Mouse (Mus musculus) midbrain, embryonic 15.5 days (tissue): ENCODE measurements around the gene Dab1. TPM values are rescaled to one million over a fixed set of nuclear protein-coding genes. Genes with fewer than 3 reads are reported as not detected.

ENCODE experiments used
- ATAC-seq: fragments of 200-750 bp; cut with Nextera tagmentation; replicated peaks from 2 replicates; pipeline ENCODE4 v1.8.0; 2017; ENCODE audit warnings: moderate TSS enrichment
- H3K27ac ChIP-seq: fragments of 300-500 bp; sonication (generic); 2 replicates; pipeline ENCODE4 v1.5.1; 2015; ENCODE audit warnings: mild to moderate bottlenecking, inconsistent platforms
- H3K27me3 ChIP-seq: fragments of 300-500 bp; sonication (generic); replicated peaks from 2 replicates; pipeline ENCODE4 v1.6.1; 2015; ENCODE audit warnings: inconsistent platforms
- H3K36me3 ChIP-seq: fragments of 300-500 bp; sonication (generic); replicated peaks from 2 replicates; pipeline ENCODE4 v1.6.1; 2015; ENCODE audit warnings: inconsistent platforms
- H3K4me1 ChIP-seq: fragments of 300-500 bp; sonication (generic); 2 replicates; pipeline ENCODE4 v1.6.1; 2015; ENCODE audit warnings: inconsistent platforms
- H3K4me2 ChIP-seq: fragments of 300-500 bp; sonication (generic); 2 replicates; pipeline ENCODE4 v1.6.1; 2015; ENCODE audit warnings: inconsistent platforms, mild to moderate bottlenecking, moderate library complexity
- H3K4me3 ChIP-seq: fragments of 300-500 bp; sonication (generic); 2 replicates; pipeline ENCODE4 v1.5.1; 2015; ENCODE audit warnings: mild to moderate bottlenecking, inconsistent platforms
- H3K9ac ChIP-seq: fragments of 300-500 bp; sonication (generic); 2 replicates; pipeline ENCODE4 v1.6.1; 2015; ENCODE audit warnings: mild to moderate bottlenecking, inconsistent platforms
- H3K9me3 ChIP-seq: fragments of 300-500 bp; sonication (generic); 2 replicates; pipeline ENCODE4 v1.6.1; 2016; ENCODE audit warnings: inconsistent platforms
- WGBS: fragments of 180-500 bp; shearing (Covaris S2); methylation state at CpG from one replicate; pipeline ENCODE4 v1.1.7; 2015; ENCODE audit warnings: mixed read lengths; 5-methylcytosine and 5-hydroxymethylcytosine counted together
- polyA plus RNA-seq: library from polyadenylated mRNA; unstranded; fragments of >200 nt; fragmentation: Nextera tagmentation; extraction: Ambion mirVana; gene quantifications from 2 replicates; pipeline ENCODE4 v1.2.1, GENCODE M21; 2015

The Dab1 gene
- polyA plus RNA-seq, 1 experiment from 2014 or later, result 135 TPM

DNA sequence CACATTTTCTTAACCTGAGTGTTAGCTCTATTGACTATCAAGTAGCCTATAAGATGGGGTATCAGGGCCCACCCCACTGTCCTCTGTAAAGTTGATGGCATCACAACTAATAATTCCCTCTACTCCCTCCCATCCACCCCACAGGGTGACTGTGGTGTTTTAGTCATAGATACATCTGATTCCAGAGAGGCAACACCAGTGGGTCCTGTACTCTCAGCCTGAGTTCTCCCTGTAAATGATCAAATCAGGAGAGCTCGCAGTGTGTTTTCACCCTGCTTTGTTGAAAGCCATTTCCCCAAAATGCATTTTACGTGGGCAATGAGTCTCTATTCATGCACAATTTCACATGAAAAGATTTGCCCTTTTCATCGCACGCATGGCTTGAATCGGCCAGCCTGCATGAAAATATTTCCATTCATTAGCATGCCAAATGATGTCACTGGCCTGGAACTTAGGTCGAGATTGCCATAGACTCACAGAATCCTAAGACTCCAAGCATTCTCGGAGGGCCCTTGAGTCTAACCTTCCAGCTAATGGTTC is 454.8 kb downstream of the Dab1 start:
- Histone ChIP-seq H3K36me3 (no peaks in the 10 kb centered on the region), H3K4me2 (no peak overlapping the region), H3K9me3 (no peaks in the 10 kb centered on the region), H3K9ac (no peak overlapping the region), H3K4me1 (peaks cover 5% of the 10 kb centered on the region; the same call in 1 of the 2 replicates), H3K4me3 (no peak overlapping the region), H3K27me3 (no peaks in the 10 kb centered on the region), H3K27ac (no peak overlapping the region)
- no peak for ATAC-seq
- WGBS, result 15% methylated on average over 7 of the region's 7 CpGs

DNA sequence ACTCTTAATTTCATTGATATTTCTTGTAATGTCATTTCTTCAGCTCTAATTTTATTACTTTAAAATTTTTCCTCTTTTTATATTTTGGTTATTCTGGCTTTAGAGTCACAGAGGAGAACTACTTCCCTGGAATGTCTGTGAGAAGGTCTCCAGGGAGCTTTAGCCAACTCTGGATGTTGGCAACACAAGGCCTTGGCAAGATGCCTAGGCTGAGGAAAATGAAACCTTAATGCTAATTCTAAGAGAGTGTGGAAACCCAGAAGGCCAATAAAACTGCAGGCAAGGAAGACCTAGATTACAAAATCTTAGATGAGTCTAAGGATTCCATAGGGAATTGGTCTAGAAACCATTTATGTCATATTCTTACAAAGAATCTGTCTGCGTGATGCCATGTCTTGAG is 458.6 kb downstream of the Dab1 start:
- WGBS, result 88% methylated on average over 1 of the region's 1 CpGs
- no peak overlapping the region for H3K9ac ChIP-seq
- no peak overlapping the region for H3K4me3 ChIP-seq
- H3K36me3 ChIP-seq, result no peaks in the 10 kb centered on the region
- no peaks in the 10 kb centered on the region for H3K27me3 ChIP-seq
- no peaks in the 10 kb centered on the region for H3K9me3 ChIP-seq
- no peak for ATAC-seq
- H3K4me2 ChIP-seq, result no peak overlapping the region
- H3K4me1 ChIP-seq, result no peaks in the 10 kb centered on the region
- H3K27ac ChIP-seq, result no peak overlapping the region

DNA sequence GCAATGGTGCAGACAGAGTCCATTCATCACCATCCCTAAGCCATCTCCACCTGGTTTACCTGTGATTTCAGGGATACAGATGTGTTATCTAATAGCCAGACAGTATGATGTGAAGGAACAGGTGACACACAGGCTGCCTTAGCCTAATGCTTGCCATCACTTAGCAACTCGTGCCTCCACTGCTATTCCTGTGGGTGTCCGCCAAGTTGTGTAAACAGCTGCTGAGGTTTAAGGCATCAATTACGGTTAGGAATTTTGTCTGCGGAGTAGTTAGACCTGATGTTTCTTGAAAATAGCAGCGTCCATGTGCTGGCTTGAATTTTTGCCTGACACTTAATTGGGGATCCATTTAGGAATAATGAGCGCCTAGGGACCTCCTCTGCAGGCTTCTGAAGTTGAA is 487.1 kb downstream of the Dab1 start:
- no peak overlapping the region for H3K4me3 ChIP-seq
- H3K4me2 ChIP-seq, result no peak overlapping the region
- H3K9ac ChIP-seq, result no peak overlapping the region
- no peaks in the 10 kb centered on the region for H3K36me3 ChIP-seq
- no peaks in the 10 kb centered on the region for H3K4me1 ChIP-seq
- H3K9me3 ChIP-seq, result no peaks in the 10 kb centered on the region
- H3K27ac ChIP-seq, result no peak overlapping the region
- no peaks in the 10 kb centered on the region for H3K27me3 ChIP-seq
- 72% methylated on average over 6 of the region's 6 CpGs for WGBS
- ATAC-seq, result no peak

- Histone ChIP-seq H3K4me2 (no peak overlapping the region), H3K9me3 (no peaks in the 10 kb centered on the region), H3K36me3 (no peaks in the 10 kb centered on the region), H3K27ac (no peak overlapping the region), H3K9ac (no peak overlapping the region), H3K4me1 (no peaks in the 10 kb centered on the region), H3K4me3 (no peak overlapping the region), H3K27me3 (no peaks in the 10 kb centered on the region)
- ATAC-seq, result no peak
These were observed 492.5 kb downstream of the Dab1 start for GRCm38 (mm10) chr4:104111614-104112013.

DNA sequence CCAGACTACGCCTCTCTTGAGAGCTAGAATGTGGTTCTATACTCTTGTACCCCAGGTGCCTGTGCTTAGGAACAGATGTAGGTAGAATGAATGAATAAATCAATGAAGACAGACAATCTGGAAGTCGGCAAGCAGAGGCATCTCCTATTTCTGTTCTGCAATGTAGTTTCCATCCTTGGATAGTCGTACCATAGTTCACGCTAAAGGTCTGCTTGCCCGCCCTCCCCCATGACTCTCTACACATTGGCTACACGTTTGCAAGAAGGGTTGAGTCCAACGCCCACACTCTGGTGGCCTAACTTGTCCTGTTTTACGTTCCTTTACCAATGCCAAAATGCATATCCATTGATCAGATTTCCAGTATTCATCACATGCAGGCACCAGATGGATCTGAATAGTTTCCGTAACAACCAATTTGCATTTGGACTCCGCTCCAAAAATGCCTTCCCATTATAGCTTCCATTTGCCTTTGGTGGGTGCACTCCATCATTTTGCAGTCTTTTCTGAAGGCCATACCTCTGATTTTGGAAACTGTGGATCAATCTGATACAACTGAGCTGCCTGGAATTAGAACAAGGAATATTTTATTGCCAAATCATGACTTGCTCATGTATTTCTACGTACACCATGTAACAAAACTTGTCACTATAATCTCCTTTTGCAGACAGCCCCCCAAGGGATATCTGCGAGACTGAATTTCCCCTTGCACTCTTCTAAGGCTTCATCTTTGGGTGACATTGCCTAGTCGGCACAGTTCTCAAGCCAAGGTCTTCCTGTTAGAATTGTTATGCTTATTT is 494.2 kb downstream of the Dab1 start:
- H3K36me3 ChIP-seq, result no peaks in the 10 kb centered on the region
- no peak for ATAC-seq
- 68% methylated on average over 13 of the region's 13 CpGs for WGBS
- no peaks in the 10 kb centered on the region for H3K9me3 ChIP-seq
- no peak overlapping the region for H3K4me3 ChIP-seq
- no peak overlapping the region for H3K9ac ChIP-seq
- H3K4me2 ChIP-seq, result no peak overlapping the region
- H3K27ac ChIP-seq, result no peak overlapping the region
- no peaks in the 10 kb centered on the region for H3K4me1 ChIP-seq
- H3K27me3 ChIP-seq, result no peaks in the 10 kb centered on the region

GRCm38 (mm10) chr4:104114006-104114361 is 494.8 kb downstream of the Dab1 start:
- Histone ChIP-seq H3K27me3 (no peaks in the 10 kb centered on the region), H3K4me3 (no peak overlapping the region), H3K4me2 (no peak overlapping the region), H3K36me3 (no peaks in the 10 kb centered on the region), H3K27ac (no peak overlapping the region), H3K9ac (no peak overlapping the region), H3K9me3 (no peaks in the 10 kb centered on the region), H3K4me1 (no peaks in the 10 kb centered on the region)
- no peak for ATAC-seq
- 62% methylated on average over 6 of the region's 6 CpGs for WGBS

GRCm38 (mm10) chr4:104120108-104120507 is 500.9 kb downstream of the Dab1 start:
- no peak for ATAC-seq
- Histone ChIP-seq H3K4me2 (no peak overlapping the region), H3K27me3 (no peaks in the 10 kb centered on the region), H3K9me3 (no peaks in the 10 kb centered on the region), H3K27ac (no peak overlapping the region), H3K9ac (no peak overlapping the region), H3K4me1 (no peaks in the 10 kb centered on the region), H3K4me3 (no peak overlapping the region), H3K36me3 (no peaks in the 10 kb centered on the region)
- WGBS, result 79% methylated on average over 4 of the region's 4 CpGs

DNA sequence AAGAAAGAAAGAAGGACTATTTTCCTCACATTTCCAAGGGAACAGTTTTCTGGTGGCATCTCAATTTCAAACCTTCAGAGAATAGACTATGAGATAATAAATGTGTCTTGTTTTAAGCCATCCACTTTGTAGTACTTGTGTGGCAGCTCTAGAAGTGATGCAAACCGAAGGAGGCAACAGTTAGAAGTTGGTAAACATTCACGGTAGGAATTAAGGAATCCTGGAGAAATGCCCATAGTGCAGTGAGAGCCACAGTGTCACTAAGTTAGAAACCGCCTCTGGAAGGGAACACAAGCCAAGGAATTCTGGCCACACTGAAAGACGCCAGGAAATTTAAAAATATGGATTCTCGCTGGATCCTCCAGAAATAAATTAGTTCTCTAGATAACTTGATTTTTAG is 502.8 kb downstream of the Dab1 start:
- H3K27ac ChIP-seq, result no peak overlapping the region
- H3K9me3 ChIP-seq, result no peaks in the 10 kb centered on the region
- H3K9ac ChIP-seq, result no peak overlapping the region
- no peaks in the 10 kb centered on the region for H3K4me1 ChIP-seq
- H3K4me2 ChIP-seq, result no peak overlapping the region
- no peak for ATAC-seq
- no peaks in the 10 kb centered on the region for H3K27me3 ChIP-seq
- no peaks in the 10 kb centered on the region for H3K36me3 ChIP-seq
- no peak overlapping the region for H3K4me3 ChIP-seq
- WGBS, result 90% methylated on average over 5 of the region's 5 CpGs

DNA sequence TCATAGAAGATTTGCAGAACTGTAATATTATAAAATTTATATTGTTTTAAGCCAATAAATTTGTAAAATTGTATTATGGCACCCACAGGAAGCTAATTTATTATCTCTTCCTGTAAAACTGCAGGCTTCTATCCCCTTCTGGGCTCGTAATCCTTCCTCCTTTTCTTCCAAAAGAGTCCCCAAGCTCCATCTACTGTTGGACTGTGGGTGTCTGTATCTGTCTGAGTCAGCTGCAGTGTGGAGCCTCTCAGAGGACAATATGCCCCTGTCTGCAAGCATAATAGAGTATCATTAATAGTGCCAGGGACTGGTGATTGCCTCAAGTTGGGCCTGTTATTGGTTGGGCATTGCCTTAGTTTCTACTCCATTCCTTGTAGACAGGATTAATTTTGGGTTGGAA is 503.2 kb downstream of the Dab1 start:
- no peaks in the 10 kb centered on the region for H3K27me3 ChIP-seq
- no peak for ATAC-seq
- no peaks in the 10 kb centered on the region for H3K9me3 ChIP-seq
- no peaks in the 10 kb centered on the region for H3K4me1 ChIP-seq
- no peak overlapping the region for H3K4me3 ChIP-seq
- H3K27ac ChIP-seq, result no peak overlapping the region
- H3K9ac ChIP-seq, result no peak overlapping the region
- no peak overlapping the region for H3K4me2 ChIP-seq
- no peaks in the 10 kb centered on the region for H3K36me3 ChIP-seq
- 71% methylated on average over 1 of the region's 1 CpGs for WGBS

DNA sequence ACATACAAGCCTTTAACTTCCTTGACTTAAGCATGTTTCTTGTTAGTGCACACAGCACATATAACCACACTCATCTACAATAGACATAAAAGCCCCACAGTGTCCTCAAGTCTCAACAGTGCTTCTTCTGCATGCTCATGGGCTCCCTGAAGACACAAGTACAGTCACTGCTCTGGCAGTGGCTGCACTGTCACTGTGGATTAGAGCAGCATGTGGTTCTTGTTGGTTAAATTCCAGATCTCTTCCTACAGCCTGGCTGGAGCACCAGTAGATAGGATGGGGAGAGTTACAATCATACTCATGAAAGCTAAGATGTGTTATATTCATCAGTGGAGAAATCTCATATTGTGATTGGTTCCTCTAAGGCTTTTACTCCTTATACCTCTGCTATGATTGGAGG is 534.5 kb downstream of the Dab1 start:
- H3K4me3 ChIP-seq, result no peak overlapping the region
- no peak overlapping the region for H3K27ac ChIP-seq
- H3K4me2 ChIP-seq, result no peak overlapping the region
- no peak overlapping the region for H3K9ac ChIP-seq
- no peak for ATAC-seq
- H3K36me3 ChIP-seq, result no peaks in the 10 kb centered on the region
- no peaks in the 10 kb centered on the region for H3K27me3 ChIP-seq
- no peaks in the 10 kb centered on the region for H3K4me1 ChIP-seq
- H3K9me3 ChIP-seq, result no peaks in the 10 kb centered on the region

DNA sequence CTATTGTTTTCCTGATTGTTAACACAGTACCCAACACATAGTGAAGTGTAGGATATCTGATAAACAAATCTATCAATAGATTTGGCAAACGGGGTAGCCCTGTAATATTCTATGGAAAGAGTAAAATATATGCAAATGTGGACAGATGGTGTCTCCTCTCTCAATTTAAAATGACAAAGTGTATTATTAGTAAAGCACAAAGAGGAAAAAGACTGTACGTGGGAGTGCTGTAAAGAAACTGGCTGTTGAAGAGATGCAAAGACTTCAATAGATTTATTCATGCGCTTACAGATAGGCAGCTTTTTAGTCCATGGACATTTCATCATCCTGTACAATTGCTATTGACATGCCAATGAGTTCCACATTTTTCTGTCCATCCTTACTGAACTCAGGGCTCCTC is 558.9 kb downstream of the Dab1 start:
- H3K9ac ChIP-seq, result no peak overlapping the region
- WGBS, result 77% methylated on average over 3 of the region's 3 CpGs

DNA sequence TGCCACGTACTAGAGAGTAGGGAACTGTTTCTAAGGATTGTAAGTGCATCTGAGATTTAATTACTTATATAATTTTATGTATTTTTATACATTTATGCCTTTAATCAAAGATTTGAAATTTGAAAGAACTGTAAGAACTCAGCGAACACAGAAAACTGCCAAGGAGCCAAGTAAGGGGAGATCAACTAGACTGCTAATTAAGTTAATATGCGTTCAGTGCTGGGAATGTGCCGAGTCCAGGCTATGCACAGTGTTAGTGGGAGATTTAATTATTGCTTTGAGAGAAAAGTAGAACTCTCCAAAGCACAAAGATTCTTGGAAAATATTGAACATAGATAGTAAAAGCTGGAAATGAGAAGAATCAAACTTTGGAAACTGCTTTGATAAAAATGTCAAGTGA is 567.2 kb downstream of the Dab1 start:
- H3K4me3 ChIP-seq, result no peak overlapping the region
- H3K36me3 ChIP-seq, result no peaks in the 10 kb centered on the region
- no peaks in the 10 kb centered on the region for H3K4me1 ChIP-seq
- H3K27me3 ChIP-seq, result no peaks in the 10 kb centered on the region
- no peak overlapping the region for H3K27ac ChIP-seq
- no peaks in the 10 kb centered on the region for H3K9me3 ChIP-seq
- H3K9ac ChIP-seq, result no peak overlapping the region
- 68% methylated on average over 4 of the region's 4 CpGs for WGBS
- no peak for ATAC-seq
- no peak overlapping the region for H3K4me2 ChIP-seq

More for the DNA sequence above, 558.9 kb downstream of the Dab1 start:
- no peak for ATAC-seq
- Histone ChIP-seq H3K36me3 (no peaks in the 10 kb centered on the region), H3K27me3 (no peaks in the 10 kb centered on the region), H3K4me3 (no peak overlapping the region), H3K27ac (no peak overlapping the region), H3K9me3 (no peaks in the 10 kb centered on the region), H3K4me2 (no peak overlapping the region), H3K4me1 (no peaks in the 10 kb centered on the region)

GRCm38 (mm10) chr4:104198635-104199034 is 579.5 kb downstream of the Dab1 start:
- Histone ChIP-seq H3K27ac (no peak overlapping the region), H3K4me3 (no peak overlapping the region), H3K9ac (no peak overlapping the region), H3K27me3 (no peaks in the 10 kb centered on the region), H3K36me3 (no peaks in the 10 kb centered on the region), H3K4me2 (no peak overlapping the region), H3K4me1 (no peaks in the 10 kb centered on the region), H3K9me3 (no peaks in the 10 kb centered on the region)
- 85% methylated on average over 8 of the region's 8 CpGs for WGBS
- no peak for ATAC-seq
